Mouse (Mus musculus) kidney, postnatal 14 days (tissue): ENCODE results near the gene Grin2d.
"Not testable (repeated sequence)": the region's sequence is repeated elsewhere in the genome, so short reads cannot be mapped to it uniquely, and the experiment has no call there.

Experiments
- DNase-seq: peaks from one replicate; pipeline ENCODE4 v3.0.0; 2022; ENCODE audit warnings: mixed read lengths

Grin2d gene

DNA sequence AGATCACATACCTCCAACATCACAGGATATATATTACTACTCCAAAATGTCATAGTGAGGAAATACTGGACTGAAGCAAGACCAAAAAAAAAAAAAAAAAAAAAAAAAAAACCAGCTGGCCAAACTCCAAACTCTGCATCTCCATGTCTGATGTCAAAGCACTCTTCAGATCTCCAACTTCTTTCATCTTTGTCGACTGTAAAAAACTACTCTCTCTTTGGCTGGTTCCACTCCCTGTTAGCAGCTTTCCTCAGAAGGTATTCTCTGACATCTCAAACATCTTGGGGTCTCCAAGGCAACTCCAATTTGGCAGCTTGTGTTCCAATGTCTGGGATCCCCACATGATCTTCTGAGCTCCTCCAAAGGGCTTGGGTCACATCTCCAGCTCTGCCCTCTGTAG, at the start of gene Grin2d:
Grin2d (minus strand) TSS at position 101 of the 400 bp plus-strand sequence.
- not testable (repeated sequence) for DNase-seq

DNA sequence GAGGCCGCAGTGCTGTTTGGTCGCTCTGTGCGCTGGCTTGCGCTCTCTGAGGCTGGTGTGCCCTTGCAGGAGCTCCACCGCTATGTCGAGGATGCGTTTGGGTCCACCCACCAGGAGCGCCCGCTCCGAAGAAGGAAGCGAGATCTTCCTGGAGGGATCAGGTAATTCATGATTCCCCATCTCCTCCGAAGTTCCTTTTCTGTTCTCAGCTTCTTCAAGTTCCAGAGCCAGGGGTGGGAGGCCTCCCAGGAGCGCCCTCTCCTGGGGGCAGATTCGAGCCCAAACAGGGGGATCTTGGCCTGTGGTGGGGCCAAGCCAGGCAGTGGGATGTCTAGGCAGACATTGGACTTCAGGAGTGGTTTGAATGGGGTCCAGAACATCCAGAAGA, 46.2 kb upstream of the Grin2d start:
- DNase-seq, result peak; percentile 57

DNA sequence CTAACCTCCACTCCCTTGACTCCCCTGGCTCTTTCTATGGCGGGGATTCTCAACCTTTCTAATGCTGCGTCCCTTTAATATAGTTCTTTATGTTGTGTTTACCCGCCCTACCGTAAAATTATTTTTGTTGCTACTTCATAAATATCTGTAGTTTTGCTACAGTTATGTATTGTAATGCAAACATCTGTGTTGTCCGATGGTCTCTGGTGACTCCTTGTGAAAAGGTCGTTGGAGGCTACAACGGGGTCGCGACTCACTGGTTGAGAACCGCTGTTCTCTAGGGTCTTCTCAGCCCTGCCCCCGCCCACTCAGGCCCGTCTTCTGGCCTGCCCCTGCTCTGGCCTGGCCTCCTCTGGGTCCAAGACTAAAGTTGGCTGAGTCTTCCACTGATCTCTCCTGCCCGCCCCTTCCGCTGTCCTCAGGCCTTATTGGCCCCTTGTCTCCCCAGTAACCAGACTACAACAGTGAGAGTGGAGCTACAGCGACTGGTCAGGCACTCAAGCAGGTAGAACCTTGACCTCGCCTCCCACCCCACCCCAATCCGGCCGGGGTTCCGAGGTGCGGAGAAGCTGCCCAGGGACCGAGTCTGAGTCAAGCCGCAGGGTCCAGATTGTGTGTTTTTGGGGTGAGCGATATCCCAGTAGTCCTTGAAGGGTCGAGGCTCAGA, 45.7 kb upstream of the Grin2d start, which contains the start of gene Ccdc114:
Ccdc114 (plus strand) TSS at position 311 of the 667 bp plus-strand sequence.
- peak; percentile 91 for DNase-seq

DNA sequence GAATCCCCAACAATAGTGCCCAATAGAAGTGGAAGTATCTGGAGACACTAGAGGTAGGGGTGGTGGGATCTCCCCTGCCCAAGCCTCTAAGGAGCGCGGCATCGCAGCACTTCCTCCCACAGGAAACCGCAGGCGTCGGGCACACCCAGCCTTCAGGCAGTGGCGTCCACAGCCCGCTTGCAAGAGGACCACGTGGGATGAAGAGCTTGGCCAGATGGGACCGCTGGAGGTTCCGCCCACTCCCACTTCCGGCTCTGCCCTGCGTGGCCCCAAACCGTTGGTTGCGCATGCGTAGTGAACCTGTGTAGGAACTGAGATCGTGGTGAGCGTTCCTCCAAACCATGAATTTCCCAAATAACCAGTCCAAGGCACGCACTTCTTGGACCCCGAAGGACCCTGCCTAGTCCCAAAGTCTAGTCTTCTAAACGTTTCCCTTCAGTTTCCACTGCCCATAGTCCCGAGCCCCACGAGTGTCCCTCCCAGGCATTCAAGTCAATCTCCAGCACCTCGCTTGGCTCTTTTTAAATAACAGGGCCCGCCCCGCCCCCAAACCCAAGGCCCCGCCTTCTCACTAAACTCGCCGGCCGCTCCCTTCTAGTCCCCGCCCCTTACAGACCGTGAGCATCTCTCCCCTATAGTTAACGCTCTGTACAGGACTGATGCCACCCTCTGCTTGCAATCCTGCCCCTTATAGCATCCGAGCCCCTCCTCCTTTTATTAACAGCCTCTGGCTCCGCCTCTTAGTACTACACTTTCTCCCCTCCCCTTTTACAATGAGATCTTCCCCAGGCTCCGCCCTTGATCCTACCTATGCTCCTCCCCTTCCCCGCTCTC, 45.0 kb upstream of the Grin2d start:
- peak; percentile 97 for DNase-seq

DNA sequence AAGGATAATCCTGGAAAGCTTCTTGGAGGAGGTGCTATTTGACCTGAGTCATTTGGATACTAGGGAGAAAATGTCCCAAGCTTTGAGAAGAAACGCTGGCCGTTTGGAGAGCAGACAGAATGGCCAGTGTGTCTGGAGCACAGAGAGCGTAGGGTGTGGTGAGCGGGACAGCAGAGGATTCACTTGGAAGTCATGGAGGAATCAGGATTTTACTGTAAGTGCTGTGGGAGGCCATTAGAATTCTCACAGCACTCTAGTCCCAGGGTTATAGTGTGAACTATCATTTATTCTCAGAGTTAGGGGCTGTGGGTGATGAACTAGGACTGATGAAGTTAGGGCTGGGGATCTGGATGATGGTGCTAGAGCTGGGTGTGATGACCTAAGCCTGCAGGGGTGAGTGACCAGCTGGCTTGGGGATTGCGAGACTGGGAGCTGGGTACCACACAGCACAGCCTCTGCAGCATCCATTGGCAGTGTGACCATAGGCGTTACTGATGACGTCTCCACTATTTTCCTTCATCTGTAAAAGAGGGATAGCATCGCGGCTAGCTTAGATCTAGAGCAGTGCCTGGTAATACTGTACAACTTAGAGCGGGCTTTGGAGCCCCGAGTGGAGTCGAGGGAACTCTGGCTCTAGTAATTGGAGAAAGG, 43.9 kb upstream of the Grin2d start:
- DNase-seq, result no peak

DNA sequence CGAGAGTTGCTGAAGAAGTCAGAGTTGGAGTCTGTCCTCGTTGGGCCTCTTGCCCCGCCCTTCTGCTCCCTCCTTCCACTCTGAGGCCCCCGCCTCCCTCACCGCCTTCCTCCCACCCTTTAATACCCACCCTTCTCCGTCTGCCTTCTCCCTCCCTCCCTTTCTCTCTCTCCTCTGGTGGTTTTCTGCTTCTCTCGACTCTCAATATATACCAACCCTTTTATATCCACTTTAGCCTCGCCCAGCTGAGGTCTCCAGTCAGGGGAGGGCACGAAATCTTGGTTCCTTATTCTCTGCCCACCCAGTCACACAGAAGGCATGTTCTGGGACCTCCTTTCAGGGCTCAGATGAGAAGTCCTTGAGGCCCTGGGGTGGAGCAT, 43.1 kb upstream of the Grin2d start, which contains the start of gene Emp3:
Emp3 (minus strand) TSS at position 163 of the 380 bp plus-strand sequence.
- DNase-seq, result peak; percentile 63

DNA sequence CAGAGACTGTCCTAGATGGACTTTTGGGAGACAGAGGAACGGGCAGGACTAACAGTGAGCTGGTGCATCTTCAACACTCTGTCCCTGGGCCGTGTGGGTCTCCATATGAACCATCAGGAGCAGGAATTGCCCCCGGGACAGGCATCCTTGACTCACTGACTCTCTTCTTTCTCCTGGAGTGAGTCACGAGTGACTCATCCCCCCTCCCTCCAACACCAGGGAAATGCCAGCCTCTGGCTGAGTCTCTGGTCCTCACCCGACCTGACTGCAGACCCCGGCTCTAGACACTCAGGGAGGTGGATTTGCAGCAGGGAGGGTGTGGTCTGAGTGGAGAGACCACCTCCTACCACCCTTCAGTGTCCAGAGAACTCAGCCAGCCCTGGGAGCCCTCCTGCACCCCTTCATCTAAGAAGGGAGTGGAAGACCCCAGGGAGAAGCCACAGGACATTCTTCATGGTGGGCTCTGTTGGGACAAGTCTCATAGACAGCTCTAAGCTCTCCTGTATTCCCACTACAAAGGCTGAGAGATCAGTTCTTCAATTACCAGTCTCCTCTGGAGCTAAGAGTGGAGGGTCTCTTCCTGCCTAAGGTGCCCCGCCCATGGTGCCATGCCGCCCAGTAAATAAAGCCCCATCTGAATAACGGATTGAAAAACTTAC, 42.5 kb upstream of the Grin2d start:
- DNase-seq, result no peak

DNA sequence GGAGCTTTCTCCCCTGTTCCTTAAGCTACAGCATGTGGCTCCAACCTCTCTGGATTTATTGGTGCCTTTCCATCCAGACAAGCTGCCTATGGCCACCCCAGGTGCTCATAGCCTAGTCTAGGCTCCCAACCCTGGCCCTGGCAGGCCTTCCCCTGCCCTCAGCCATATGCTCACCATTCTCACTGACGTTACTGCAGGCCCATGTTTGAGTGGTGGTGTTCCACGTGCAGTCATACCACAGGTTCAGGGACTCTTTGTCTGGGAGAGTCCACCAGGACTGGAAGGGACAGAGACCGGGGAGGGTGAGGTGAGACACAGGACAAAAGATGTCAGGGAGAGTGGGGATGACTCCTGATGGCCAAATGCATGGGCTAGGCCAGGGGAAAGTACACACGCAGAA, 41.6 kb upstream of the Grin2d start:
- DNase-seq, result no peak

DNA sequence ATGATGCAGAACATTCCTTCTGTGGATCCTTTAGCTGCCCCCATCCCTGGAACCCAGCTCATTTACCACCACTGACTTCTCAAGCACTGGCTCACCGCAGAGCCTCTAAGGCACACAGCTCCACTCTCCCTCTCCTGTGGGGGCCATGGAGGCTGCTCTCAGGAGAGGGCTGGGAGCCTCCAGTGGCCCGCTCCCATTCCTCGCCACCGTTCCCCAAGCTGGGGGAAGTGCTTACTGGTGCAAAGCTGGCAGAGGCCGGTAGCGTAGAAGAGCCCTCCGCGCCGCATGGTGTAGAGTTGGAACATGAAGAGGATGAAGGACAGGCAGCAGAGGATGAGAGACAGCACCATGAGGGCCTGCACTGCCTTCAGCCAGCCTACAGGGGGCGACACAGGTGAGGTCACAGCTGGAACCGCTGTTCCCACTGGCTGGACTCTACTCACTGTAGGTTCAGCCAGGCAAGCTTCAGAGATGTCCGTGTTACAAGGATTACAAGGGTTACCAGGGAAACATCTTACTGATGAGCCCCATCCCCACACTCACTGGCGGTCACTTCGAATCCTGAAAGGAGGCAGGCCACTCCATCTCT, 41.0 kb upstream of the Grin2d start:
- DNase-seq, result no peak

DNA sequence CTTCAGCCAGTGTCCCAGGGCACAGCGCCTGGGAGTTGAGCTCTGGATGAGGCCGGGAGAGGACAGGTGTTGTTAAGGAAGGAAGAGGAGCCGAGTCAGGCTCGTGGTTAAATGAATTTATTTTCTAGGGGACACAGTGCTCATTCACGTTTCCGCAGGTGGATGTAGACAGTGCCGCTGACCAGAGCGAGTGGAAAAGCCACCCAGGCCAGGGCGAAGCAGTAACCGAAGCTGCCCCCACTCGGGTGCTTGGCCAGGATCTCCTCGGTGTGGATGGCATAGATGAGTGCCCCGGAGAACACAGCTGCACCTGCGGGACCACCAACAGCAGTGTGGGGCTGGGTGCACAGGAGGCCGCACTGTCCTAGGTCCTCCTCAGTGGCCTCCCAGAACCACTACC, 39.7 kb upstream of the Grin2d start:
- DNase-seq, result no peak

DNA sequence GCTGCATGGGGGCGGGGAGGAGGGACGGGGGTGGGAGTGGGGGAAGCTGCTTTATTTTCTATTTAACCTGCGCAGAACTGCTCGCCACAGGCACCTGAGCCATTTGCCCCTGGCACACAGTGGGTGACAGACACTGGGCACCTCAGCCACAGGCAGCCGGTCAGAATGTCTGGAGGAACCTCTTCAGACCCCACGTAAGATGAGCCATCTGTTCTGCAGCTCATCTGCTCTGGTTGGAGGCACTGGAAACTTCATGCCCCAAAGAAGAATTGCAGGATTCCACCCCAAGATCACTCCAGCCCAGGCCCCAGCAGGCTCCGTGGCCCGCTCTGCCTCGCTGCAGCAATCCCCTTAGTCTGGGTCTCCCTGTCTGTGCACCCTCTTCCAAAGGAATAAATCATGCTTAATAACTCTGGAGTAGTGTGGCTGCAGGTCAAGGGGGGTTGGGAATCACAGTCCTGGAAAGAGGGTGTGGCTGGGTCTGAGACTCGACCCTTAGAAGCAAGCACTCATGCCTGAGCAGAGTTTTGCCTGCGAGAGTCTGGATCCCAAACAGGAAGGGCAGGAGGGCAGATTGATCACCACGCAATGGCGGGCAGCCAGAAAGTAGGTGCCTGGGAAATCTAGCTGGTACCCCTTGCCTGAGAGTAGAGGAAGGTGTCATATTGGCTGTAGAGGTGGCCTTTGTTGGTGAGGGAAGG, 39.0 kb upstream of the Grin2d start:
- peak; percentile 48 for DNase-seq

DNA sequence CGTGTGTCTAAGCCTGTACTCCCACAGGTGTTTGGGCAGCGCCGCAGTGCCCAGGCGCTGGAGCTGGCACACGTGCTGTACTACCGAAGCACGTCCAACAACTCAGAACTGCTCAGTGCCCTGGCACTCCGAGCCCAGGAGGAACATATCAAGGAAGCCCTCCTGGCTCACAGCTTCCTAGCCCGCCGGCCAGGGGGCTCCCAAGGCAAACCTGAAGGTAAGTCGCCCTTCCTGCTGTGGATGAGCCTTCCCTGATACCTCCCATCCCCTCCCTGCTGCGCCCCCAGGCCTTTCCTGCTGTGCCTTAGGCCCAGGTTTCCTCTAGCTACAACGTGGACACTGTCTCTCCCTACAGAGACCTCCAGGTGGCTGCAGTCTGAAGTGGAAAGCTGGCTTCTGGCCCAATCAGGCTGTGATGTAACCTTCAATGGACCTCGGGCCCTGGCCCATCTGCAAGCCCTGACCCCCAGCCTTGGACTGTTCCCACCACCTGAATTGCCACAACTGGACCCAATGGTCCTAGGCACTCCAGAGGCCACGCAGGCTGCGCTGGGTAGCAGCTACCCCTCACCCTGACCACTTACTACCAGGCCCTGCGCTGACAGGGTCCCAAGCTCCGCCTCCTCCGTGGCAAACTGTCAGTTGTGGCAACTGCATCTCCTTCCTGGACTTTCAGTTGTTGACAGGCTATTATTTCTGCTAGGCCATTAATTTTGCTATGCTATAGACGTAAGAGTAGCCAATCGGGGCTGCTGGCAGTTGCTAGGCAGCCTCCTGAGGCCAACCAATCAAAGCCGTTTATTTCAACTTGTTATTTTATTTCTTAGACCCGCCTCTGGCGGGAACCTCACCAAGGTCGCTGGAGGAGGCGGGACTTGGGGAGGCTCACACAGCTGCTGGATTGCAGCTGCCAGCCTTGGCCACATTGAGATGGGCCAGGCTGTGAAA, 38.2 kb upstream of the Grin2d start:
- DNase-seq, result peak; percentile 89

DNA sequence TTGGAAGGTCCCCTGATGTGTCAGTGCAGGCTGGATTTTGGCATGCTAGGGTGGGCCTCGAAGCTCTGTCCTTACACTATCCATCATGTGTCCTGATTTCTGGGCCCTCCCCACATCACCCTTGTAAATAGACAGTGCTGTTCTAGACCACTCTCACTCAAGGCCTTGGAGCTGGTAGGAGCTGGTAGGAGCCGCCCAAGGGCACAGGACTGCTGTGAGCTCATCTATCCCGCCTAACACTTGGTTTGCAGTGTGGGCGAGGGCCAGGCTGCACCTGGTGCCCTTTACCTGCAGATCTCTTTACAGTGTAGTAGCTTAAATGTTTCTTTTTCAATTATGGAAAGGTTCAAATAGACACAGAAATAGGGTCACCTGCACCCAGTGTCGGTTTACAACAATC, 36.8 kb upstream of the Grin2d start:
- DNase-seq, result no peak

DNA sequence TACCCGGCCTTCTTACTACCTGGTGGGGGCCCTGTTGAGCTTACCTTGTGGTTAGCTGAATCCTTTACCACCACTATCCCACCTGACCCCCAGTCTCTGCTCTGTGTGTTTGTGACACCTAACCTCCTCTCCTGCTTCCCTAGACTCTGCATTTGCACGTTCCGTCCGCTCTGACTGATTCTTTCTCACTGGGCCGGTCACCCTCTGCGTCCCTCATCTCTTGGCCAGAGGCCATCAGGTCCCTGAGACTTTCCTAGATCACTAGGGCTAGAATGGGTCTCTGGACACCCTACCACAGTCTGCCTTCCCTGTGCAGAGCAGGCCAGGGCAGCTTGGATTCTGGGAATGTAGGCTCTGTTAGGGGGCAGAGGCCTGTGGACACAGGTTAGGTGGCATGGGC, 35.9 kb upstream of the Grin2d start:
- DNase-seq, result no peak

DNA sequence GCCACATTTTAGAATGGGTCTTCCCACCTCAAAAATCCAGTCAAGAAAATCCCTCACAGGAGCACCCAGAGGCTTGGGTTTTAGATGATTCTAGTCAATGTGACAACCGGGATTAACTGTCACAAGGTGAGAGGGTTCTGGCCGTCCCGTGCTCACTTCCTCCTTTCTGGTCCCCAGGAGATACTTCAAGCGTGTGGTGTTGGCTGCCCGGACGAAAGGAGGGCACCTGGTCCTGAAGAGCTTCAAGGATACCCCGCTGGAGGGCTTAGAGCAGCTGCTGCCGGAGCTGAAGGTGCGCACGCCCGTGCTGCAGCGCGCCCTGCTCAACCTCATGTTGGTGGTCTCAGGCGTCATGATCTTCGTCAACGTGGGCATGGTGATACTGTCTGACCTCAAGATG, 31.0 kb upstream of the Grin2d start:
- DNase-seq, result no peak

DNA sequence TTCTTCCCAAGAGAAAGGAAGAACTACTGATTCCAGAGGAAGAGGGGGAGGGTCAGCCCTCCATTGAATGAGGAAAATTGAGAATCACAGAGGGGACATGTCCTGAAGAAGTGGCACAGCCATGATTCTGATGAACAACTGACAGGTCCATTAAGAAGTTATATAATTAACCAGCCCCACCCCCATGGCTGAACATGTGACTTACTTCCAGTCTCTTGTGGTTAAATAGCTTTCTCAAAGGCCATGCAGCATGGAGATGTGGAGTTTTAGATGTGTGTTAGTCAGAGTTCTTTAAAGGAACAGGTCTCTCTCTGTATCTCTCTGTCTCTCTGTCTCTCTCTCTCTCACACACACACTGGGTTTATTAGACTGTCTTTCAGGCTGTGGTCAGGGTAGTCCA, 30.2 kb upstream of the Grin2d start:
- DNase-seq, result no peak

DNA sequence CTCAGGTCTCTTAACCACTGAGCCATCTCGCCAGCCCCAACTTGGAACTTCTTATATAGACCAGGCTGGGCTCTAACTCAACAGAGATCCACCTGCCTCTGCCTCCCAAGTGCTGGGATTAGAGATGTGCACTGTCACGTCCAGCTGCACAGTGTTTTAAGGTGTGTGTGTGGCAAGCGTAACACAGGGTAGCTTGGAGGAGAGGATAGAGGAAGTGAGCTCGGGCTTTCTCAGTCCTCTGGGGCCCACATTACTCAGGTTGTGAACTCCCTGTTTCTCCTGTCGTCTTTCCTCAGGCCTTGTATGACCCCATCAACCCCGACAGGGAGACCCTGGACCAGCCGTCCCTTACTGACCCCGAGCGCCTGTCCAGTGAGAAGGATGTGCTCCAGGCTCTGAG, 28.4 kb upstream of the Grin2d start:
- no peak for DNase-seq

DNA sequence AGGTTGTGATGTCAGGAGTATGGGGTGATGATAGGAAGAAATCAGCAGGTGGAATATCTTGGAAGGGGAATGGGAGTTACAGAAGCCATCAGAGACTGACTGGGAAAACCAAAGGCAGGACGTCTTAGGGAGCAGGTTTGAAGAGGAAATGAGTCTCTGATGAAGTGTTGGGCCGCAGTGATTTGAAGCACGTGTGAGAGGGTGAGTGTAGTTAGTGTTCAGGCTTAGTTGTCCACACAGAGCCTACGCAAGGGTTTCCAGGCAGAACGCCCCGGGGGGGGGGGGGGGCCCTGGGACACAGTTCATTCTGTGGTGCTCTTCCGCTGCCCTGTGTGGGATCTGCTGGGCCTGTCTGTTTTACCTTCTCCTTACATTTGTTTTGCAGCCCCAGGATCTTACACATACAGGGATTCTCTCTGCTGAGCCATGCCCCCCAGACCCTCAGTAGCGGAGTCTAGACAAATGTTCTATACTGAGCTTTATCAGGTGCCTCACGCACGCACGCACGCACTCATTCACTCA, 24.4 kb upstream of the Grin2d start:
- DNase-seq, result no peak

DNA sequence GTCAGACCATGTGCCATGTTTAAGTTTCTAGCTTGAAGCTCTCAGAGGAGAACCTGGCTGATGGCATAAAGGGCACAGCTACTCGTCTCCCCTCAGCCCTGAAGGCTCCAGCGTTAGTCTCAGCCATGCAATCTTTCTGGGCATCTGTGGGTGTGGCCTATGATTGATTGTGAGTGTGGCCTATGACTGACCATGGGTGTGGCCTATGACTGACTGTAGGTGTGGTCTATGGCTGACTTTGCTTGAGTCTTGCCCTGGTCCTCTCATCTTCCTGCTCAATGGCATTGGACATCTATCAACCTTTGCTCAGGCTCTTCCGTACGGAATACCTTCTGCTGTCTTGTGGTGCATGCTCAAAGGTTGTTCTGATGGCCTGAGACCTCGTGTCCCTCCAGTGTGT, 23.4 kb upstream of the Grin2d start:
- peak; percentile 29 for DNase-seq

DNA sequence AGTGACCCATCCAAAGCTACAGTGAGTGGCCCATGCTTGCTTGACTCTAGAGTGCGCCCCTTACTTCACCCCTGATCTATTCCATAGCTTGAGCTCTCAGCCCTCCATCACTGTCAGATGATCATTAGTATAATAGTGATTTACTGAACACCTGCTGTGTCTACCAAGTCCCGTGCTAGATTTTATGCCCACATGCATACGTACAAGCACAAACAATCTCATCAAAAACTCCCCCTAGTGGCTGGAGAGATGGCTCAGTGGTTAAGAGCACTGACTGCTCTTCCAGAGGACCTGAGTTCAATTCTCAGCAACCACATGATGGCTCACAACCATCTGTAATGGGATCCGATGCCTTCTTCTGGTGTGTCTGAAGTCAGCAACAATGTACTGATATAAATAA, 19.9 kb upstream of the Grin2d start:
- not testable (repeated sequence) for DNase-seq
